Mouse (Mus musculus): ENCODE data around the gene Arhgef11.

Gene Arhgef11

DNA sequence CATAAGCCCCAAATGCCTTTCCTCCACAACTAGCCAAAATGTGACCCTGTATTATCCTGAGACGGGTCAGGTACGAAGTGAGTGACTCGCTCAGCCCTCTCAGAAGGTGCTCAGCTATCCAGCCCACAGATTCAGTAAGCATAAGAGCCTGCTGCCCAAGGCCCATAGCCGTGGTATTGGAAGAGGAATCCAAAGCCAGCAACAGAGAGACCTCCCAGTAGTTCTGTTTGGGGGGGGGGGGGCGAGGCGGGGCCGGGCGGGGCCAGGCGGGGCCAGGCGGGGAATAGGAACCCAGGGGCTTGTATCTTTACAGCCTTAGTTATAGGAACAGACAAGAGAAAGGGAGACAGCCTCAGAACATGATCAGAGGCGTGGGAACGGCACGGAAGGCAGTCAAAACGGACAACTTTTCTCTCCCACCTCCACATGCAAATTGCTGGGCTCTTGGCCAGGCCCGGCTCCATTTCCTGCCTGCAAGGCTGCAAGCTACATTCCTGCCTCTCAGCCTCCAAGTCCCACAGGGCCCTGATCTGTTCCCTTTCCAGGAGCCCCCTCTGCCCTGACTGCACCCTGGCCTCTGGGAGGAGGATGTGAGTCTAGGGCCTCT lies 146.4 kb downstream of the Arhgef11 start:
- DNase-seq: no peak

DNA sequence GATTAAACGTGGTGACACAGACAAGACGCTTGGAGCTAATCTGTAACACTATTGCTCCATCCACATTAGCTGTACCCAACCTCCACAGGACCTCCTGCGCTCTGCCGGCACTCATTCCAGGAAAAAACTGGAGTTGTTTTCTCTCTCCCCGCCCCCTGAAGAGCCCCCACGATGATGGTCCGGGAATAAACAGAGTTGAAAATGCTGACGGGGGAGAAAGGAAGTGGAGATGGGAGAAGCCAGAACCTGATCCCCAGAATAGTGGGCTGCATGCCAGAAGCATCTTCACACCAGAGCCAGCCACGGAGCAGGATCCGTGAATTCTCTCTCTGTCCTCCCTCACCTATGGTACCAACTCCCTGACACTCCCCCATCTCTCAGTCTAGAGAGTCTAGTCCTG lies 147.1 kb downstream of the Arhgef11 start:
- no peak for DNase-seq

DNA sequence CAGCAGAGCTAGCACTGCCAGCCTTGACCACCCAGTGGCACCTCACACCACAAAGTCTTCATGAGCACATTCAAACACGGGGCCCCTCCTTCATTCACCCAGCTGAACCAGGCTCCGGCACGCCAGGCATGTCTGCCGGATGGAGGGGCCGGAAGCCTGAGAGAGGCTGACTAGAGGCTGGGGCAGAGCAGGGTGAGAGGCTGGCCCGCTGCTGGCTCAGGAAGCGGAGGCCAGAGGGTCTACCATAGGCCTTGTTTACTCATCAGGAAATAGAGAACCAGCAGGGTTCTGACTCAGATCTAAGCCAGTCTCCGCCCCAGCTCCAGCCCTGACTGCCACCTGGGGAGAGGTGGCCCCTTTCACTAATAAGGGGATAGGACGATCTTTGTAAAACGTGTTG lies 147.7 kb downstream of the Arhgef11 start:
- no peak for DNase-seq

DNA sequence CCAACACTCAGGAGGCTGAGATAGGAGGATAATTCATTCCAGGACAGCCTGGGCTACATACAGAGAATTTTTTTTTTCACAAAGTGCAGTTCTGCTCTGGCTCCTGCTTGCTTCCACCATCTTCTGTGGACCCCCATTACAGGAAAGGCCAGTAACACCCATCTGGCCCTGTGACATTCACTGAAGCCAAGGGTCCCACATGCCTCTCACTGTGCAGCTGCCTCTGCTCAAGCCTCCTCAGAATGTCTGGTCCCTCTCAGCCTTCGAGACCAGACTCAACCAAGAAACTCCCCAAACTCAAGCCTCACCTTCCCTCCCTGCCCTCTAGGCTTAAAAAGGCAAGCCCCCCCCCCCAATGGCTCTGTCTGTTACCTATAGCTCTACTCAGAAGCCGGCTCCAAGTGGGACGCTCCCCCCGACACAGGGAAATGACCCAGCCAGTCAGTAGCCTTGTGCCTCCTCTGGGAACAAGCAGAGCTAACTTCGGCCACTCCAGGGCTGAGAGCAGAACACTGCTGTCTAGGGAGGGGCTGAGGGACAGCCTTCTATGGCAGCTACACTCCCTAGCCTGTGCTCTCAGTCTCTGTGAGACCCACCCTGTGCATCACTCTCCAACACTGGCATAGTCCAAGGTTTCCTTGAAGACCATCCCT lies 148.4 kb downstream of the Arhgef11 start:
- no peak for DNase-seq

DNA sequence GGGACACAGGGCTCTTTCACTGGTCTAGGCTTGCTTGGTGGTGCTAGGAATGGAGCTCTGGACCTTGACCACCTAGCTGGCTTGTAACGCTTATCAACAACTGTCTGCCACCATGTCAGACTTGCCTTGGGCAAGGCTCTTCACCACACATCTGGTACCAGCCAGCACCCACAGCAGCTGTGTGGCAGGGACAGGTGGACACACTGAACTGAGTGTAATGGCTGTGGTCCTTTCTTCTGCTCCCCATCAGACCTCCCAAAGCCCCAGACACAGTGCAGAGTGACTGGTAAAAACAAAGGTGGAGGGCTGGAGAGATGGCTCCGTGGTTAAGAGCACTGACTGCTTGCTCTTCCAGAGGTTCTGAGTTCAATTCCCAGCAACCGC lies 148.9 kb downstream of the Arhgef11 start:
- DNase-seq: no peak

DNA sequence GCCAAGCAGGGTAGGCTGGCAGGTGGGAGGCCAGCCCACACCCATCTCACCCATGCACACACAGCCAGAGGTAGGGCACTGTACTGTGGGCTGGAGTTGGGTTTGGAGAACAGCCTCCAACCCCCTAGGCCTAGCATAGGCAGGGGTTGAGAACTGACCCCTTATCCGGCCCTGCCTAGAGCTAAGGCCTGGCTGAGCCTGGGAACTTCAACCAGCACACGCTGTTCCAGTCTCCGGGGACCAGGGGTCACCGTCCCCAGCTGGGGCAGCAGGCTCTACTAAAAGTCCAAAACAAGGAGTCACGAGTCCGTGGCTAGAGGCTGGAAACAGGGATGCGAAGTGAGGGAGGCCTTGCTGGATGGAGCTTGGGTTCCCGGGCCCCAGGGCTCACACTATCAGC lies 150.4 kb downstream of the Arhgef11 start:
- no peak for DNase-seq

DNA sequence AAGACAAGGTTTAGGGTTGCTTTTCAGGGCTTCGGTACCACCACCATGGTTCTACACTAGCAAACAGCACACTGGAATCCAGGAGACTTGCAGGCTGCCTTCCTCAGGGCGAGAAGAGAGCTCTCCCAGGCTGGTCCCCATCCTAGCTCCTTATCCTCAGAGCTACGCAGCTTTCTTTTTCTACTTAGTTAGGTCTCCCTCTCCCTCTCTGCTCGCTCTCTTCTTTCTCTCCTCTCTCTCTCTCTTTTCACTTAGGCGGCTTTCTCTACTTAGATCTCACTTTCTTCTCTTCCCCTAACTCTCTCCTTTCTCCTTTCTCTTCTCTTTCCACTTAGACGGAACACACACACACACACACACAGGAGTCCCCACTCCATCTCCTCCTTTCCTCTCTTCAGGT lies 151.1 kb downstream of the Arhgef11 start:
- DNase-seq: no peak

DNA sequence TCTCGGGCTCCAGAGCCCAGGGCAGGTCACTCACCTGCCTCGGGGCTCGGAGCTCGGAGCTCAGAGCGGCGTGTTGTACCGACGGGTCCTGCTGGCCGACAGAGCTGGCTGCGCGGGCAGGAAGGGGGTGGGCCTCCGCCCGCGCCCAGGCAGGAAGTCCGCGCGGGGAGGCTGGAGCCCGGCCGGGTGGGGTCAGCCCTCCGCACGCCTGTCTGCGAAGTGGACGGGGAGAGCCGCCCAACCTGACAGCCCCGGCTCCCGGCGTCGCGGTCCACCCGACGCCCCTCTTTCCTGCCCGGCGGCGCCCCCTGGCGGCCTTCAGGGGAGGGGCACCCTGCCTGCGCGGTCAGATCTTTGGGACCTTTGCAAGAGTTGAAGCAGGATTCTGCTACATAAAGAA lies 151.5 kb downstream of the Arhgef11 start:
- DNase-seq: no peak

DNA sequence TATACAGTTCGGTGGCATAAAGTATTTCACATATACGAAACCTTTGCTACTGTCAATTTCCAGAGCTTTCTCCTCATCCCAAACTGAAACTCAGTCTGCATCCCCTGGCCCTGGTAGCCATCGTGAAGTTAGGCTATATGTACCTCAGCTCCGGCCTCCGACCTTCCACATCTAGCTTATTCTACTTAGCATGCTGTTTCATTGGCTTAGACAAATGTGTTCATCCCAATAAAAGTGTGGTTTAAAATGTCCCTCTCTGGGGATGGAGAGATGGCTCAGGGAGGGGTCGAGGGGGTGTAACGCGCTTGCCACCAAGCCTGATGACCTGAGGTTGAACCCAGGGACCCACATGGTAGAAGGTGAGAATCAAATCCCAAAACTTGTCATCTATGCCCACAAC lies 152.1 kb downstream of the Arhgef11 start:
- DNase-seq: no peak

DNA sequence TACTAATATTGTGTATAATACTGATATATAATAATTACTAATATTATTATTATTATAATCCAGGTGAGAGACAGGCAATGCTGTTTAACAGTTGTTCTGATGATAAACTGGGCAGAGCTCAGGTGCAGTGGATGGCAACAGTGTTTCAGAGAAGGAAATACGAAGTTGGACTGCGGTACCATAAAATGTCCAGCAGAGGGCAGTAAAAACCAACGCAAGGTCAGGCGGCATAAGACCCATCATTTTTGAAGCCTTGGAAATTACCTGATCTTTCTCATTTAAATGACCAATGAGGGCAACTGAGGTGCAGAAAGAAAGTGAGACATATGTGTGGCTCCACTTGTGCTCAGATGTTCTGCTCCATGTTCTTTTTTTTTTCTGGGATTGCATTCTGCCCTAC lies 152.9 kb downstream of the Arhgef11 start:
- peak; percentile 21 for DNase-seq

DNA sequence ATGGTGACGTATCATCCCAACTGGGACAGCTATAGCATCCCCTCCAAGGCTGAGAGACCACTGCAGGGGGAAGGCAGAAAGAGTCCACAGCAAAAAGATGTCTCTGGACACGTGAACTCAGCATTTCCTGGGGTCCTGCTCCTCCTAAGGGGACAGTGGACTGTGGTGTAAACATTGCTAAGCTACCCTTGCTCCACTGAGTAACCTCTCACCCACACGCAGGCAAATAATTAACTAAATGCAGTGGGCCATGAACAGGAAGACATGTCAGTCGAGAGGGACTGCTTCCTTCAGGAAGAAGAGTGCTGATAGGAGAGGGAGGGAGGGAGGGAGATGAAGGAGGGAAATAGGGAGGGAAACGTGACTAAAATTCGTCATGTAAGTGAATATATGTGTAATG lies 153.7 kb downstream of the Arhgef11 start:
- no peak for DNase-seq

DNA sequence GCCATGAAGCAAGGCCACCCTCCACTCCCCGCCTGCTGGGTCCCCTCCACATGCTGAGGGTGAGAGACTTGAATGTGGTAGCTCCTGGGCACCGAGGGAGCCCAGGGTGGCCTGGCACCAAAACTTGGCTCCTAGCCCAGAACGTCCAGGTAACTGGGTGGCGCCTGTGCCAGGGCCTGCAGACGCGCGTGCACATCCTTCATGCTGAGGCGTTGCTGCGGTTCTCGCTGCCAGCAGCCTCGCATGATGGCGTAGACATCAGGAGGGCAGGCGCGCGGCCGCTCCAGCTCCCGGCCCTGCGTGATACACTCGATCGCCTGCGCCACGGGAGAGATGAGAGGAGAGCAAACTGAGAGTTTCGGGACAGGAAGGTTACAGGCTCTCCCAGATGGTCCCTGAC lies 160.9 kb downstream of the Arhgef11 start:
- DNase-seq: no peak

DNA sequence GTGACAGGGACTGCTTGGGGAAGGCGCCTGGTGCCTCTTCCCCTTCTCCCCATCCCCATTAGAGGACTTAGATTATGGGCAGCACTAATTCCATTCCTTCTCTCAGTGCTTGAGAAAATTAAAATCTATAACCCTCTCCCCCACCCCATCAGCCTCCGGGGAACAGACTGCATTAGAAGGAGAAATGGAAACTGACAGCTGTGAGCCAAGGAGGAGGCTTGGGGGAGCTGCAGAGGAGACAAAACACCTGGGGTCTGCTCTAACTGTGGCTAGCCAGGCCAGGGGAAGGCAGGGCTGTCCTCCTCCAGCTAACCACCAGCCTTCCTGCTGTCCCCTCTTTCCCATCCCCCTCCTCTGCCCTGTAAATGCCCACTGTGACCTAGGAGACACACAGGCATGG lies 161.7 kb downstream of the Arhgef11 start:
- DNase-seq: no peak

DNA sequence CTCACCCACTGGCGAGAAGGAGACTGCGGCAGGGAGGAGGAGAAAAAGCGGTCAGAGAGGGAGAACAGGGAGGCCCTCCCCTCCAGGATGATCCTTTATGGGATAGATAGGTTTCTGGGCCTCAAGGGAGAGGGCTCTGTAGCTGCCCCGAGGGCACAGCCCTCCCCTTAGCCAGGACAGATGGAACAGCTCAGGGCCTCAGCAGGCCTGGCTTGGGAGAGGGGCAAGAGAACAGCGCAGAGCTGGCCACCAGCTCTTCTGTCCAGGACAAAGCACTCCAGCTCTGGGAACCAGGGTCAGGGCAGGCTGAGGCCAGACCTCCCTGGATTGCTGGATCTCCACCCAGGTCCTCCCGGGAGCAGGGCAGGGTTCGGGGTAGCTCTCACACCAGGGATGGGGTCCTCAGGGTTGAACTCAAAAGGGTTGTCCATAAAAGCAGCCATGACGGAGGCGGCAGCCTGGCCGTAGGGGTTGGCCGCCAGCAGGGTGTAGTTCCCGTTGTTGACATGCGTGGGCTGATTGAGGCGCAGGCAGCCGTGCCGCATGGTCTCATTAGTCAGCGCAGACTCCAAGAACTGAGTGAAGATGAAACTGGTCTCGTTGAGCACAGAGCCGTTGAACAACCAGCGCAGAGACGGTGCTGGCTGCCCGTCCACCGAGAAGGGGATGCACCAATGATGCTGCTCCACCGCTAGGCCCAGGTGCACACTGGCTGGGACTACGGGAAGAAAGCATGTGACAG lies 166.1 kb downstream of the Arhgef11 start:
- no peak for DNase-seq

DNA sequence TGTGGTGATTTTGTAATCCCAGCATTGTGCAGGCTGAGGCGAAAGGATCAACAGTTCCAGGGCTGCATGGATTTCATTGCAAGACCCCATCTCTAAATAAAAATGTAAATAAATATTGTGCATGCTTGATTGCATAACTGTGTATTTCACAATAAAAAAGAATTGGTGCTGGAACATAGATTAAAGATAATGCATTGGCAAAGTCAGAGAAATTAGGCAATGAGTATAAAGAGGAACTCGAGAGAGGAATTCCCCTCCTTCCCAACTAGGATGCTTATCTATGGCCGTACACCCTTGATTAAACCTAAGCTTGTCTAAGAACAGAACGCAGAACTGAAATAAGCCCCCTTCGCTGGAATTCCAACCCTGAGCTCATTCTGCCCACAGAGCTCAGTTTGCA lies 167.8 kb downstream of the Arhgef11 start:
- no peak for DNase-seq

DNA sequence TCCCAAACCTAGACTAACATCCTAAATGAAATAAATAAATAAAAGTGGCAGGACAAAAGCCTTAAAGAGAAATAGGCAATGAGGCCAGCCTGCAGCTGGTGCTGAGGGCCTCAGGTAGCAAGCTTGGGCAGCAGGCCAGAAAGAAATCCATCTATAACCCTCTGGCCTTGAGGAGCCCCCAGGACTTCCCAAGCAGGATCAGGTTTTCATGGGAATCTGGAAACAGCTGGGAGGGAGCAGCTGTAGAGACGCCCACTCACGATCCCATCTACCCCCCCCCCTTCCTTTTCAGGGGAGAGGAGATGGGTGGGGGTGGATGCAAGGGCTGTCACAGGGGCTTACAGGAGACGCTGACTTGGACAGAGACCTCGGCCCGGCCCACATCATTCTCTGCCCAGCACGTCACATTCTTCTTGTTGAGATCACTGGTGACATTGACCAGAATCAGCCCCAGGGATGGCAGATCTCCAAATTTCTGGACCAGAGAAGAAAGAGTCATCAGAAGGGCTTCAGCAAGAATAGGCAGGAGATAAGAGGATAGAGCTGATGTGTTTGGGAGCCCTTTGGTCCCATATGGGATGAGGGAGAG lies 168.4 kb downstream of the Arhgef11 start:
- no peak for DNase-seq

Data from cerebellum, adult 11 months (tissue).